Mouse (Mus musculus) liver, postnatal 0 days (tissue): Measurements from ENCODE around the gene Il4.

Source experiments
- CTCF ChIP-seq: sonication (generic); IDR thresholded peaks from 2 replicates; pipeline ENCODE4 v1.5.1; 2016; ENCODE audit warnings: antibody characterized with exemption, low read depth
- EP300 ChIP-seq: IDR thresholded peaks from 2 replicates; pipeline ENCODE4 v1.6.1; 2016; ENCODE audit warnings: antibody characterized with exemption, low read depth, mild to moderate bottlenecking

- TF ChIP-seq CTCF (no peak), EP300 (no peak)
Observed at GRCm38 (mm10) chr11:53615575-53615974, 2.9 kb downstream of the Il4 start.
